Mouse (Mus musculus) kidney, postnatal 4 days (tissue): ENCODE data around the gene Hmgb4.

Experiments
- DNase-seq, 2 experiments: peaks; one replicate each; pipeline ENCODE4 v3.0.0; 2021; ENCODE audit warnings: mixed read lengths in 2 of 2

The Hmgb4 gene

GRCm38 (mm10) chr4:128217991-128218595 lies 42.7 kb downstream of the Hmgb4 start:
- no peak for DNase-seq
